Mouse (Mus musculus) bone marrow macrophage, adult 2 months (primary cell): ENCODE results near the gene Depdc7.

Experiments used
- CTCF ChIP-seq: IDR thresholded peaks from 2 replicates; pipeline ENCODE4 v1.5.1; 2012; ENCODE audit warnings: low read depth, mild to moderate bottlenecking, low read length, moderate library complexity
- POLR2A ChIP-seq: IDR thresholded peaks from 2 replicates; pipeline ENCODE4 v1.6.1; 2012; ENCODE audit warnings: mild to moderate bottlenecking, low read depth, low read length, borderline replicate concordance

DNA sequence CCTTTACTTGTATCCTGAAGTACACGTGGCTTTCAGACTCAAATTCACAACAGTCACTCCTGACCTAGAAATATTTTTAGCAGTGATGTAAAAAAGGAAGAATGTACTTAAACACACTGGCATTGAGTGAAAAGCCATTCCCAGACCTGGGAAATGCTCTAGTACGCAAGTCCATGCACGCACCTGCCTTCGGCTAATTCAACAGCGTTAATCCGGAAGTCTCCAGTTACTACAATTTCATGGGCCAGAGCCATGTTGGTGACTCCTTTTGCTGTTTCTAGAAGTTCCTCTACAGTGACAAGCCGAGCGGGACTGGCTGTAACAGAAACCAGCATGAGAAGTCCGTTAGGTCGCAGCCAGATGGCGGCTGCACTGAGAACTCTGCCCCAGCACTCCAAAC, 43.0 kb downstream of the Depdc7 start:
- TF ChIP-seq CTCF (no peak), POLR2A (no peak)
